Mouse (Mus musculus) ES-E14 (cell line): ENCODE results near the gene Olig2. TPM values are rescaled to one million over a fixed set of nuclear protein-coding genes. Genes with fewer than 3 reads are reported as not detected.

ENCODE experiments used
- DNase-seq: peaks from one replicate; pipeline ENCODE4 v3.0.0-alpha.2; 2013; ENCODE audit warnings: low read depth, low spot score
- H3K27ac ChIP-seq: 2 replicates; pipeline ENCODE4 v1.5.1; 2012; ENCODE audit warnings: low read depth, mild to moderate bottlenecking, low read length, moderate library complexity, mixed read lengths; ENCODE audit not compliant: poor library complexity, insufficient read depth, severe bottlenecking
- H3K36me3 ChIP-seq: 2 replicates; pipeline ENCODE4 v1.6.1; 2012; ENCODE audit warnings: mild to moderate bottlenecking, low read length, moderate library complexity, mixed read lengths; ENCODE audit not compliant: control insufficient read depth, poor library complexity, insufficient read depth, severe bottlenecking
- H3K4me1 ChIP-seq, 2 experiments: fragments of 150-350 bp in 1 of 2; sonication (generic) in 1 of 2; 2 replicates each; pipeline ENCODE4 v1.6.1; 2012; ENCODE audit warnings: low read length in 2 of 2, mild to moderate bottlenecking in 1 of 2, mixed read lengths in 1 of 2; ENCODE audit not compliant: control insufficient read depth in 2 of 2, insufficient read depth in 2 of 2, poor library complexity in 1 of 2
- H3K4me3 ChIP-seq, 2 experiments: fragments of 150-350 bp in 1 of 2; sonication (generic) in 1 of 2; 2 replicates each; pipeline ENCODE4 v1.5.1; 2012; ENCODE audit warnings: low read length in 2 of 2, low read depth in 1 of 2, mild to moderate bottlenecking in 1 of 2, mixed read lengths in 1 of 2; ENCODE audit not compliant: insufficient read depth in 1 of 2, poor library complexity in 1 of 2, severe bottlenecking in 1 of 2
- H3K9ac ChIP-seq: 2 replicates; pipeline ENCODE4 v1.6.1; 2012; ENCODE audit warnings: low read depth, mild to moderate bottlenecking, low read length, mixed read lengths; ENCODE audit not compliant: poor library complexity, insufficient read depth, severe bottlenecking
- H3K9me3 ChIP-seq: fragments of 150-350 bp; sonication (generic); 2 replicates; pipeline ENCODE4 v1.6.1; 2012; ENCODE audit warnings: low read depth, mild to moderate bottlenecking, low read length; ENCODE audit not compliant: control insufficient read depth, insufficient read depth
- CHD2 ChIP-seq: IDR thresholded peaks from 2 replicates; pipeline ENCODE4 v1.6.1; 2014; ENCODE audit warnings: mild to moderate bottlenecking, low read depth, low read length, inconsistent platforms
- HCFC1 ChIP-seq: IDR thresholded peaks from 2 replicates; pipeline ENCODE4 v1.6.1; 2012; ENCODE audit warnings: low read length, inconsistent platforms, borderline replicate concordance; ENCODE audit not compliant: insufficient read depth
- MAFK ChIP-seq: IDR thresholded peaks from 2 replicates; pipeline ENCODE4 v1.6.1; 2014; ENCODE audit warnings: mild to moderate bottlenecking, low read depth, low read length, inconsistent platforms; ENCODE audit not compliant: insufficient read depth
- ZC3H11A ChIP-seq: IDR thresholded peaks from 2 replicates; pipeline ENCODE4 v1.6.1; 2012; ENCODE audit warnings: low read depth, mild to moderate bottlenecking, inconsistent platforms, low read length, borderline replicate concordance
- ZNF384 ChIP-seq: IDR thresholded peaks from 2 replicates; pipeline ENCODE4 v1.6.1; 2012; ENCODE audit warnings: low read depth, low read length, inconsistent platforms
- in situ Hi-C, 2 experiments: fragments of 600-800 bp; cut with MboI; formaldehyde crosslinking; loops; one replicate each; pipeline ENCODE4 v1.15.1; 2025; ENCODE audit warnings: low sequenced_read_pairs in 2 of 2, inconsistent platforms in 1 of 2; ENCODE audit not compliant: unreplicated experiment in 2 of 2
- total RNA-seq: library from RNA; depleted of rRNA; stranded (reverse); fragments of 300-350 nt; gene quantifications from 2 replicates; pipeline ENCODE4 v1.2.3, GENCODE M21; 2012

Olig2 gene
- total RNA-seq, 1 experiment: 0.09 TPM

GRCm38 (mm10) chr16:91227760-91228043, 2.4 kb downstream of the Olig2 start:
- no peaks in the 10 kb centered on the region for H3K9me3 ChIP-seq
- no peak for TF ChIP-seq HCFC1
- TF ChIP-seq ZC3H11A: no peak
- TF ChIP-seq ZNF384: no peak
- H3K9ac ChIP-seq: no peak overlapping the region
- peaks cover 0 to 4% of the 10 kb centered on the region in 2 experiments; a peak in 1 of 4 replicates for H3K4me1 ChIP-seq
- no peak overlapping the region for H3K4me3 ChIP-seq
- no peak for DNase-seq
- H3K36me3 ChIP-seq: no peaks in the 10 kb centered on the region
- in situ Hi-C loops: no loop called here
- H3K27ac ChIP-seq: no peak overlapping the region

DNA sequence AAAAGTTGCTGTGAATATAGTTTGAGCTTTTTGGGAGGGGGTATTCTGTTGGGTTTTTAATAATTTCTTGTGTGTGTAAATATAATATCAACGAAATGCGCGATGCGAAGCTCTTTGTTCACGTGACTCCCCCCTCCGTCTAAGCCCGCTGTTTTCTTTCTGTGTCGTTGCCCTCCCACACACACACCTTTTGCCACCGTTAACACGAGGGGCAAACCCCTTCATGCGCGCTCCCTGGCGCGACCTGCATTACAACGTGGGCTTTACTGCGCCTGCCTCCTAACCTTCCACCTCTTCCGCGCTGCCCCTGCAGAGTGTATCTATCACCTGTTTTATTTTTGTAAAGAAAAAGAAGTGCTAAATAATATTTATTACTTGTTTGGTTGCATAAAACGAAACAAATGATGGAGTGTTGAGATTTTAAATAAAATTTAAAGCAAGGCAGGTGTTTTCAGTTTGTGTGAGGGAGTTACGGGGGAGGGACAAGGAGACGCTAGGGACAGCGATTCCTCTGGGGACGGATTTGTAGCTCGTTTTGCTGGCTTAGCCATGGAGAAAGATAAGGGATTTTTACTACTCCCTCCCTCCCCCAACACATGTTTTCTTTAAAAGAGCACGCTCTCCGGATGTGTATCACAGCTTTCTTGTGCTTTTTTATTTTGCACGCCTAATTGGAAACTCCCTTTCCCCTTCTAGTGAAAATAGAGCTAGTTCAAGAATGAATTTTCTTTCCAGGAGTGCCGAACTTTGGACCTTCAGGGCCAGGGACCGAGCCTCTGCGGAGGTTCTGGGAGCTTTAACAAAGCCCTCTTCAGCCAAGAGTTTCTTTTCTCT, 3.2 kb downstream of the Olig2 start:
- Histone ChIP-seq H3K4me3 (no peak overlapping the region), H3K9ac (no peak overlapping the region), H3K4me1 (peaks cover 0 to 2% of the 10 kb centered on the region in 2 experiments; a peak in 1 of 4 replicates), H3K36me3 (no peaks in the 10 kb centered on the region), H3K9me3 (no peaks in the 10 kb centered on the region), H3K27ac (no peak overlapping the region)
- in situ Hi-C loops: no loop called here
- TF ChIP-seq HCFC1 (no peak), ZC3H11A (no peak), MAFK (no peak), CHD2 (no peak), ZNF384 (no peak)
- no peak for DNase-seq

DNA sequence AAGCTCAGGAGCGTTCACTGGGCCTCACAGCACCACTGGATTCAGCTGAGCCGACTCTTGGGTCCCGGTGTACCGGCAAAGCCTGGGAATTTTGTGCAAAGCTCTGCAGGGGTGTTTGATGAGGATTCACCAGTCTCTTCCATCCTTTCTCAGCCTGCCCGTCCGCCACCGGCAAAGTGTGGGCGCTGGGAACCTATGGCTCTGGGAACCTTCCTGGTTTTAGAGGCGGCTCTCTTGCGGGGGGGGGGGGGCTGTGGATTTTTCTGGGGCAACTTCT, 3.8 kb downstream of the Olig2 start:
- DNase-seq: no peak
- Histone ChIP-seq H3K4me1 (peaks cover 0 to 2% of the 10 kb centered on the region in 2 experiments; a peak in 1 of 4 replicates), H3K27ac (no peak overlapping the region), H3K9me3 (no peaks in the 10 kb centered on the region), H3K36me3 (no peaks in the 10 kb centered on the region), H3K9ac (no peak overlapping the region), H3K4me3 (no peak overlapping the region)
- in situ Hi-C loops: no loop called here
- TF ChIP-seq MAFK (no peak), CHD2 (no peak), HCFC1 (no peak)

- DNase-seq: no peak
- Histone ChIP-seq H3K27ac (no peak overlapping the region), H3K36me3 (no peaks in the 10 kb centered on the region), H3K9me3 (no peaks in the 10 kb centered on the region), H3K4me3 (no peak overlapping the region), H3K4me1 (peaks cover 0 to 2% of the 10 kb centered on the region in 2 experiments; a peak in 1 of 4 replicates), H3K9ac (no peak overlapping the region)
- in situ Hi-C loops: no loop called here
- TF ChIP-seq ZC3H11A: no peak
- no peak for TF ChIP-seq ZNF384
- no peak for TF ChIP-seq HCFC1
- TF ChIP-seq CHD2: no peak
- no peak for TF ChIP-seq MAFK
Observed at GRCm38 (mm10) chr16:91229643-91230042, 4.4 kb downstream of the Olig2 start.
